Mouse (Mus musculus): ENCODE results near the gene Gm21964. TPM values are rescaled to one million over a fixed set of nuclear protein-coding genes. Genes with fewer than 3 reads are reported as not detected.

The Gm21964 gene
- polyA plus RNA-seq (2016; fragmentation: Nextera tagmentation; extraction: Ambion mirVana) = not detected in 2 replicates

- ATAC-seq (ENCODE audit: insufficient number of reproducible peaks, insufficient read depth, low FRiP score, low TSS enrichment) = no peak
- Histone ChIP-seq H3K27ac (no peak within 1 kb of the TSS), H3K27me3 (no peaks in the 10 kb centered on the region), H3K4me3 (no peak within 1 kb of the TSS), H3K4me2 (replicated peaks) (no peak within 1 kb of the TSS), H3K9me3 (no peaks in the 10 kb centered on the region), H3K36me3 (no peaks in the 10 kb centered on the region), H3K4me1 (no peaks in the 10 kb centered on the region), H3K9ac (no peak within 1 kb of the TSS)
- whole genome bisulfite sequencing = 77% methylated on average over 12 of the region's 12 CpGs
These were observed at the start of gene Gm21964 for GRCm38 (mm10) chr8:110100907-110101306. Gene Gm21964, plus strand, starts transcription at chr8:110101207.

DNA sequence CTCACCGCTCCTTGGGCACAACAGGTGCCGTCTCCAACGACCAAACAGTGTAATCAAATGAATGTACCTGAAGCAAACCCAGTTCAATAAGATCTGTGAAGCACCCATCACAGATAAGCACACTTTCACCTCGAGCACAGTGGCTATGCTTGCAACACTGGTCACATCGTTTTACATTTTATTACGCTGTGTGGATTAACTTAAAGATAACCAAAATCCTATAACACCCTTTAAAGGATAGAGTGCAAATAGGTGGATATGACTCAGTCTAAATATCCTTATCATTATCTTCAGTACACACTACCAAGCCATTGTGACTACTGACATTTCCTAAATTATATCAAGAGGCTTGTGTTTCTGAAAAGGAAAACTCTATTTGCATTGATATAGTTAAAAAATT, 49.8 kb upstream of the Gm21964 start:
- WGBS = 80% methylated on average over 6 of the region's 6 CpGs
- H3K27ac ChIP-seq = no peak overlapping the region
- no peak overlapping the region for H3K9ac ChIP-seq
- H3K4me1 ChIP-seq = no peaks in the 10 kb centered on the region
- no peaks in the 10 kb centered on the region for H3K27me3 ChIP-seq
- no peak overlapping the region for H3K4me3 ChIP-seq
- no peaks in the 10 kb centered on the region for H3K36me3 ChIP-seq
- H3K9me3 ChIP-seq = no peaks in the 10 kb centered on the region
- H3K4me2 ChIP-seq (replicated peaks) = no peak overlapping the region
- ATAC-seq (ENCODE audit: insufficient number of reproducible peaks, insufficient read depth, low FRiP score, low TSS enrichment) = no peak

- no peaks in the 10 kb centered on the region for H3K36me3 ChIP-seq
- ATAC-seq (ENCODE audit: insufficient number of reproducible peaks, insufficient read depth, low FRiP score, low TSS enrichment) = no peak
- H3K27me3 ChIP-seq = no peaks in the 10 kb centered on the region
- H3K4me3 ChIP-seq = no peak overlapping the region
- no peak overlapping the region for H3K9ac ChIP-seq
- no peaks in the 10 kb centered on the region for H3K4me1 ChIP-seq
- 77% methylated on average over 8 of the region's 8 CpGs for WGBS
- H3K4me2 ChIP-seq (replicated peaks) = no peak overlapping the region
- no peak overlapping the region for H3K27ac ChIP-seq
- H3K9me3 ChIP-seq = no peaks in the 10 kb centered on the region
These were observed 42.8 kb upstream of the Gm21964 start for GRCm38 (mm10) chr8:110058207-110058606.

DNA sequence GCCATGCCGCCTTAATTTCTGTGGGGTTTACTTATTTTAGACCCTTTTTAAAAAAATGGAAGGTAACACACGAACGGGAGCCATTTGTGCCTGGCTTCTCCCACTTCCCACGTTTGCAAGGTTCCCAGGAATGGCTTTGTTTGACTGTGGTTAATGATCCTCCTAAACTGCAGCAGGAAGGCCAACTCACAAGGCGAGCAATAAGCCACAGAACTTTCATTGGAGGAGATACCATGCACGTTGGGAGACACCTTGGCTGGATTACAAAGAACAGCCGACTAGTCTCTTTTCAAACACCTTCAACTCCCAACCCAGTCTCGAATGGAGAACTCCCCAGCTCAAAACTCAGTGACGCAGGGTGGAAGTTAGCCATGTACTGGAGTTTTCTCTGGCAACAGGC, 36.8 kb upstream of the Gm21964 start:
- H3K9me3 ChIP-seq = no peaks in the 10 kb centered on the region
- no peaks in the 10 kb centered on the region for H3K4me1 ChIP-seq
- H3K4me2 ChIP-seq (replicated peaks) = no peak overlapping the region
- H3K4me3 ChIP-seq = no peak overlapping the region
- WGBS = 80% methylated on average over 9 of the region's 9 CpGs
- ATAC-seq (ENCODE audit: insufficient number of reproducible peaks, insufficient read depth, low FRiP score, low TSS enrichment) = no peak
- no peak overlapping the region for H3K9ac ChIP-seq
- no peaks in the 10 kb centered on the region for H3K36me3 ChIP-seq
- H3K27ac ChIP-seq = no peak overlapping the region
- H3K27me3 ChIP-seq = no peaks in the 10 kb centered on the region

DNA sequence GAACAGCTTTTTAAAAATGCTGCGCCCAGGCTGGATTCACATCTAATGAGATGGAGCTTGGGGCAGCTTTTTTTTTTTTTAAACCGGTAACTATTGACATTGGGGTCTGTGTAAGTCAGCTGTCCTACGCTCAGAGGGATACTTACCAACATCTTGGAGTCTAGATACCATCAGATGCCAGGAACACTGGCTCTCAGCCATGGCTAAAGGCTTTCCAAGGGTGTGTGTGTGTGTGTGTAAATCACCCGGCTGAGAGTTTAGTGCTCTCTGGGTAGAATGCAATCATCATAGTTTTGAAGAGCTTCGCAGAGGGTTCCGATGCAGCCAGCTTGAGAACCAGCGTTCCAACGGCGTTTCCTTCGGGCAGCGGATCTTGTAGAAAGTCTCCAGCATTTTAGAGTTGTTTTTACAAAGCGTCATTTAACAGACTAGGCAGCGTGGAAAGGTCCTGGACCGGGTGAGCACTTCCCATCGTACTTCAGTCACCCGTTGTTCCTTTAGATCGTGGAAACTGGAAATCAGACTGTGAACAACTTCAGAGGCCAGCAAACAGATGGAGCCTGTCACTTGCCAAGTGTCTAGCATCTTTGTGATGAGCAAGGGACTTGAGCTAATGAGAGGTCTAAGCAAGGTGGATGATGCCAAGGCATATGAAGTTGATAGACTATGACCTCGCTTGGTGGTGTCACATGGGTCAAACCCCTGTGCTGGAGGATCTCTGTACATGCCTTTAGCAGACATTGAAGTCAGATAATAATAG, 36.2 kb upstream of the Gm21964 start:
- H3K4me2 ChIP-seq (replicated peaks) = no peak overlapping the region
- ATAC-seq (ENCODE audit: insufficient number of reproducible peaks, insufficient read depth, low FRiP score, low TSS enrichment) = no peak
- 91% methylated on average over 18 of the region's 18 CpGs for WGBS
- no peaks in the 10 kb centered on the region for H3K27me3 ChIP-seq
- no peaks in the 10 kb centered on the region for H3K36me3 ChIP-seq
- H3K27ac ChIP-seq = no peak overlapping the region
- no peaks in the 10 kb centered on the region for H3K4me1 ChIP-seq
- no peak overlapping the region for H3K4me3 ChIP-seq
- H3K9me3 ChIP-seq = no peaks in the 10 kb centered on the region
- H3K9ac ChIP-seq = no peak overlapping the region

DNA sequence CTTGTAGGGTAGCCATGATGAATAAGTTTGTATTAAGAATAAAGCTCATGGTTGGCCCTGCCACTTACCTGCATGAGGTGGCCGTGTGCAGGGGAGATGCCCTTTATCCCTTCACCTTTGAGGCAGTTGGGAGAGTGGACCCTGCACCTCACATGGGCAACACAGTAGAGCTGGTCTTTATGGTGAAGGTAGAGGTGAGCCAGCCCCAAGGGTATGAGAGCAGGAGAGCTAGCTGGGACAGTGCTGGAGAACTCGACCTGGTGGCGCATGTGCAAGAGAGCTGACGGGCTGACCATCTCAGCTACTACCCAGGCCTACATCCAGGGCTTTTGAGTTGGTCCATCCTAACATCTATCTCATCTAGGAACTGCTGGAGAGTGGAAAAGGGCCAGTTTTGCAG, 35.3 kb upstream of the Gm21964 start:
- Histone ChIP-seq H3K9ac (no peak overlapping the region), H3K4me3 (no peak overlapping the region), H3K4me2 (replicated peaks) (no peak overlapping the region), H3K27me3 (no peaks in the 10 kb centered on the region), H3K4me1 (no peaks in the 10 kb centered on the region), H3K27ac (no peak overlapping the region), H3K36me3 (no peaks in the 10 kb centered on the region), H3K9me3 (no peaks in the 10 kb centered on the region)
- ATAC-seq (ENCODE audit: insufficient number of reproducible peaks, insufficient read depth, low FRiP score, low TSS enrichment) = no peak
- 94% methylated on average over 4 of the region's 4 CpGs for WGBS

GRCm38 (mm10) chr8:110069706-110070105, 31.3 kb upstream of the Gm21964 start:
- Histone ChIP-seq H3K4me1 (no peaks in the 10 kb centered on the region), H3K4me3 (no peak overlapping the region), H3K4me2 (replicated peaks) (no peak overlapping the region), H3K36me3 (no peaks in the 10 kb centered on the region), H3K9ac (no peak overlapping the region), H3K9me3 (no peaks in the 10 kb centered on the region), H3K27ac (no peak overlapping the region), H3K27me3 (no peaks in the 10 kb centered on the region)
- ATAC-seq (ENCODE audit: insufficient number of reproducible peaks, insufficient read depth, low FRiP score, low TSS enrichment) = no peak
- 83% methylated on average over 4 of the region's 4 CpGs for WGBS

DNA sequence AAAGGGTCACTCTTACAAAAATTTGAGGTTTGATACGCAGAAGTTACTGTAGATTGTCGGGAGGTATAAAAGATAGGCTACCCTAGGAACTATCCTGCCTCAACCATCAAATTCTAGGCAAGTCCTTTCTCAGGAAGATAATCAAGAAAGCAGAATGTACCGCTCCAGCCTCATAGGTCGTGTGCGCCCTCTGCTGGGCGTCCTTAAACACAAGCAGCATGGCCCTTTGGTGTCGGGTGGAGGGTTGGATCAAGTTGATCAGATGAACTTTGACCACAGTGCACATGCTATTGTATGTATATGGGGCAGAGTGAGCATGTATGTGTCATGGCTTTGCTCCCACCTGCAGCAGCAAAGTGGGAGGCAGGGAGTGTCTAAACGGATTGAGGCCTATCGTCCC, 29.4 kb upstream of the Gm21964 start:
- Histone ChIP-seq H3K27ac (no peak overlapping the region), H3K4me1 (no peaks in the 10 kb centered on the region), H3K4me3 (no peak overlapping the region), H3K9ac (no peak overlapping the region), H3K36me3 (no peaks in the 10 kb centered on the region), H3K27me3 (no peaks in the 10 kb centered on the region), H3K9me3 (no peaks in the 10 kb centered on the region), H3K4me2 (replicated peaks) (no peak overlapping the region)
- WGBS = 20% methylated on average over 9 of the region's 9 CpGs
- no peak for ATAC-seq (ENCODE audit: insufficient number of reproducible peaks, insufficient read depth, low FRiP score, low TSS enrichment)

DNA sequence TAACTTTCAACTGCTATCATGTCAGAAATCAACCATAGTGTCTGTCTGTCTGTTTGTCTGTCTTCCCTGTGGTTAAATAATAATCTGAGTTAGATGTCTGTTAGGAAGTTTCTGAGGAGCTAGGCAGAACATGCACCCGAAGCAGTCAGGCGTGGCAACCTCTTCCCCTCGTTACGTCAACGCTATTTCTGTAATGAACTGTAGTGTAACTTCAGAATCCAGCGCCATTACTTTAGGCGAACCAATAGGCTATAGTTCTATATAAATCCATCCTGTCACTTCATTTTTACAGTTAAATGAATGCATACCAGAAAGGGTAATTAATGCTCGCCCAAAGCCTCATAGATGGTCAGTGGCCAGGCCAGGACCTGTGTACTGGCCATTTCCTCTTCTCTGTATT, 26.5 kb upstream of the Gm21964 start:
- 77% methylated on average over 8 of the region's 8 CpGs for WGBS
- no peak for ATAC-seq (ENCODE audit: insufficient number of reproducible peaks, insufficient read depth, low FRiP score, low TSS enrichment)
- no peak overlapping the region for H3K9ac ChIP-seq

DNA sequence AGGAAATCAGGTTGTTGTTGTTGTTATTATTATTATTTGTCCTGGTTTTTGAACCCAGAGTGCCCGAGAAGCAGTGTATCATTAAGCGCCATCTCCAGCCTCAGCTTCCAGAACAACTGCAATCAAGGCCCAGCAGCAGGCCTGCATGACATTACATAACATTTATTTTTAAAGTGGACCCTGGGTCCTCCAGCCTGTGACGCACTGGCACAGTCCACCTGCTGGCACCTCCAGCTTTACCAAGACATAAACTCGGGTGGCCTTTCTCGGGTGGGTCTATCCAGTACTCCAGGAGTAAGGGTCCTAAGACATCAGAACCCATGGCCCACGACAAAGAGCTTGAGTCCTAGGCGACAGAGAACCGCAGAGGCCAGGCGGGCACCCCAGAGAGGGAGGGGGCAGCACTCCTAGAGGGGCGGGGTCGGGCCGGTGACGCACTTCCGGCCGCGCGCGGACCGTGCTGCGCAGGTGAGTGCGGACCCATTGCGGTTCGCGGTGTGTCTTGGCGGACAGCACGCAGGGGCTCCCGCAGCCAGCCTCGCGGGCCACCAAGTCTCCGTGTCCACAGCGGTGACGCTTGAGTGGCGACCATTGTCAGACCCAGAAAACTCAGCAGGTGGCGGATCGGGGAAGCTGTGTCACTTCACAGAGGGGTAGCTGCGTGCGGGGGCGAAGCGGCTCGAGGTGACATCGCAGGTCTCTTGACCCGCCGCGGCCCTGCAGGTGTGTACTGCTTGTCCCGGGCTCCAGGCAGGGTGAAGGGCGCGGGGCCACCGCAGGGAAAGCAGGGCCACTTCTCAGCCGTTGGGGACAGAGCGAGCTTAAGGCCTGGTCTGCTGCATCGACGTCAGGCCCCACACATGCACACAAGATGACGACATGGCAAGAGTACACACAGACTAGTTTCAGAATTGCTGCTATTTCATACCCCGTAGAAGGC, 21.5 kb upstream of the Gm21964 start, which contains the start of gene Zfp612:
Gene Zfp612, plus strand, starts transcription at position 465 of the 940 bp plus-strand sequence.
- Histone ChIP-seq H3K4me2 (replicated peaks) (peak within 1 kb of the TSS; percentile 85), H3K27ac (no peak within 1 kb of the TSS), H3K4me1 (peaks cover 6% of the 10 kb centered on the region; the same call in 1 of the 2 replicates), H3K9ac (peak within 1 kb of the TSS; percentile 67), H3K36me3 (peaks cover 7% of the 10 kb centered on the region; the same call in 1 of the 2 replicates), H3K9me3 (no peaks in the 10 kb centered on the region), H3K4me3 (peak within 1 kb of the TSS; percentile 78), H3K27me3 (no peaks in the 10 kb centered on the region)
- ATAC-seq (ENCODE audit: insufficient number of reproducible peaks, insufficient read depth, low FRiP score, low TSS enrichment) = peak; percentile 92
- WGBS = 6% methylated on average over 54 of the region's 54 CpGs

More for the DNA sequence above, 26.5 kb upstream of the Gm21964 start:
- no peak overlapping the region for H3K4me2 ChIP-seq (replicated peaks)
- no peaks in the 10 kb centered on the region for H3K9me3 ChIP-seq
- no peaks in the 10 kb centered on the region for H3K4me1 ChIP-seq
- no peaks in the 10 kb centered on the region for H3K27me3 ChIP-seq
- no peaks in the 10 kb centered on the region for H3K36me3 ChIP-seq
- no peak overlapping the region for H3K4me3 ChIP-seq
- H3K27ac ChIP-seq = no peak overlapping the region

DNA sequence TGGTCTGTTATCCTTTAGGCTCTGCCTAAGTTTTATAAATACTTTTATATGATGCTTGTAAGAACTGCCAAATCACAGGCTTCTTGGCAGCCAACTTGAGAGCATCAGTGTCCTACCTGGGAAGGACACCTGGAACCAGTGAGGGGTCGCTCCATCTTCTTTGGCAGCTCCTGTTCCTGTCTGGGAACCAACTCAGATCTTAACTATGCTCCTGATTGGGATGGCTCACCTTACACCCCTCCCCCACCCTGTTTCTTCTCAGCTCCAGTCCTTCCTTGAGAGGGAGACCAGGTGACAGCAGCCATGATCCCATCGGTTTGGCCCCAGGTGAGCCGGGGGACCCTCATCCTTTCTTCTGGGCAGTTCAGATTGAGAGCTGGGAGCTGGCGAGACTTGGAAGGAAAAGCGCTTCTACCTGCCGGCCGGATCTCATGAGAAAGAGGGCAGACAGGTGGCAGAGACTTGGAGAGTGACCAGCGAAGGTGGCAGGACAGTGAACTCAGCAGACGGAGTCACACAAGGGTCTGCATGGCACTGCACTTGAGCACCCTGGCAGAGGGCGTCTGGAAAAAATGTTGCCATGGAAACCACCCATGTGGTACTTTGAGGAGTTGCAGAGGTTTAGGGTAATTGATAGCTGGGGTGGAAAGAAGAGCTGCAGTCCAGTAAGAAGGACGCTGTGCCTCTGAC, 18.4 kb upstream of the Gm21964 start:
- H3K27ac ChIP-seq = no peak overlapping the region
- no peaks in the 10 kb centered on the region for H3K27me3 ChIP-seq
- H3K4me1 ChIP-seq = peaks cover 6% of the 10 kb centered on the region; the same call in 1 of the 2 replicates
- WGBS = 74% methylated on average over 11 of the region's 11 CpGs
- H3K4me3 ChIP-seq = no peak overlapping the region
- no peak overlapping the region for H3K9ac ChIP-seq
- ATAC-seq (ENCODE audit: insufficient number of reproducible peaks, insufficient read depth, low FRiP score, low TSS enrichment) = no peak
- H3K9me3 ChIP-seq = no peaks in the 10 kb centered on the region
- no peak overlapping the region for H3K4me2 ChIP-seq (replicated peaks)
- H3K36me3 ChIP-seq = peaks cover 33% of the 10 kb centered on the region
